Mouse (Mus musculus) liver, postnatal 0 days (tissue): Measurements from ENCODE around the gene Llph. TPM values are rescaled to one million over a fixed set of nuclear protein-coding genes. Genes with fewer than 3 reads are reported as not detected.
A peak's percentile ranks its signal among the peaks of the same experiment; 100 is the strongest.

Source experiments
- ATAC-seq: fragments of 200-750 bp; cut with Nextera tagmentation; 2 replicates; pipeline ENCODE4 v1.8.0; 2017; ENCODE audit warnings: mild to moderate bottlenecking, moderate library complexity
- DNase-seq: peaks from one replicate; pipeline ENCODE4 v3.0.0-alpha.2; 2016
- H3K27ac ChIP-seq: fragments of 300-500 bp; sonication (generic); 2 replicates; pipeline ENCODE4 v1.5.1; 2014; ENCODE audit warnings: antibody characterized with exemption, moderate library complexity, mild to moderate bottlenecking, low read depth
- H3K27me3 ChIP-seq: fragments of 300-500 bp; sonication (generic); 2 replicates; pipeline ENCODE4 v1.6.1; 2014; ENCODE audit warnings: low read length, control low read depth, mixed read lengths; ENCODE audit not compliant: insufficient read depth
- H3K36me3 ChIP-seq: fragments of 300-500 bp; sonication (generic); replicated peaks from 2 replicates; pipeline ENCODE4 v1.6.1; 2014; ENCODE audit warnings: mild to moderate bottlenecking, control low read depth, low read length, moderate library complexity, mixed read lengths; ENCODE audit not compliant: insufficient read depth
- H3K4me1 ChIP-seq: fragments of 300-500 bp; sonication (generic); 2 replicates; pipeline ENCODE4 v1.6.1; 2014; ENCODE audit warnings: antibody characterized with exemption, mild to moderate bottlenecking, control low read depth; ENCODE audit not compliant: insufficient read depth
- H3K4me2 ChIP-seq: fragments of 300-500 bp; sonication (generic); 2 replicates; pipeline ENCODE4 v1.6.1; 2014; ENCODE audit warnings: low read depth, mild to moderate bottlenecking, low read length, moderate library complexity, mixed read lengths
- H3K4me3 ChIP-seq: fragments of 300-500 bp; sonication (generic); 2 replicates; pipeline ENCODE4 v1.5.1; 2014; ENCODE audit warnings: low read depth, low read length
- H3K9ac ChIP-seq: fragments of 300-500 bp; sonication (generic); replicated peaks from 2 replicates; pipeline ENCODE4 v1.6.1; 2014; ENCODE audit warnings: mild to moderate bottlenecking, moderate library complexity
- H3K9me3 ChIP-seq: fragments of 300-500 bp; sonication (generic); 2 replicates; pipeline ENCODE4 v1.6.1; 2016; ENCODE audit warnings: mild to moderate bottlenecking, control low read depth, low read length, mixed read lengths
- CTCF ChIP-seq: sonication (generic); IDR thresholded peaks from 2 replicates; pipeline ENCODE4 v1.5.1; 2016; ENCODE audit warnings: antibody characterized with exemption, low read depth
- EP300 ChIP-seq: IDR thresholded peaks from 2 replicates; pipeline ENCODE4 v1.6.1; 2016; ENCODE audit warnings: antibody characterized with exemption, low read depth, mild to moderate bottlenecking
- WGBS: fragments of 180-500 bp; shearing (Covaris S2); extraction: QIAGEN DNeasy Blood & Tissue Kit; methylation state at CpG from one replicate; pipeline ENCODE4 v1.1.7; 2014; ENCODE audit not compliant: insufficient replicate concordance; 5-methylcytosine and 5-hydroxymethylcytosine counted together
- polyA plus RNA-seq: library from polyadenylated mRNA; unstranded; fragments of >200 nt; fragmentation: Nextera tagmentation; extraction: Ambion mirVana; gene quantifications from 2 replicates; pipeline ENCODE4 v1.2.1, GENCODE M21; 2015

The Llph gene
- polyA plus RNA-seq, 1 experiment from 2014 or later = 33.9 TPM

- Histone ChIP-seq H3K4me3 (no peak overlapping the region), H3K4me1 (peaks cover 10% of the 10 kb centered on the region), H3K27me3 (no peaks in the 10 kb centered on the region), H3K27ac (no peak overlapping the region), H3K9ac (no peak overlapping the region), H3K4me2 (no peak overlapping the region), H3K9me3 (no peaks in the 10 kb centered on the region), H3K36me3 (no peaks in the 10 kb centered on the region)
- TF ChIP-seq CTCF (no peak), EP300 (no peak)
- 56% methylated on average over 6 of the region's 6 CpGs for WGBS
- ATAC-seq (no peak), DNase-seq (no peak)
These were observed 35.7 kb upstream of the Llph start for GRCm38 (mm10) chr10:120191165-120191564.

DNA sequence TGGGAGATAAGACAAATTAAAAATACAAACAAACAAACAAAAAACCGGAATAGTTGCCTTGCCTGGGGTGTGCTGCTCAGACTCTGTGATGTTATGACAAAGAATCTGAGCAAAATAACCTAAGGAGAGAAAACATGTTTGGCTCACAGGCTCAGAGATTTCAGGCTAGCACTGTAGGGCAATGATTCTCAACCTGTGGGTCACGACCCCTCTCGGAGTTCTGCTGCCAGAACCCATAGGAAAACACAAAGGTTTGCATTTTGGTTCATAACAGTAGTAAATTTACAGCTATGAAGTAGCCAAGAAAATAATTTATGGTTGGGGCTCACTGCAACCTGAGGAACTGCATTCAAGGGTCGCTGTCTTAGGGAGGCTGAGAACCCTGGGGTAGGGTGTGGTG, 34.6 kb upstream of the Llph start:
- Histone ChIP-seq H3K27me3 (no peaks in the 10 kb centered on the region), H3K9ac (no peak overlapping the region), H3K9me3 (no peaks in the 10 kb centered on the region), H3K4me1 (peaks cover 10% of the 10 kb centered on the region), H3K4me2 (no peak overlapping the region), H3K4me3 (no peak overlapping the region), H3K27ac (no peak overlapping the region), H3K36me3 (no peaks in the 10 kb centered on the region)
- ATAC-seq (no peak), DNase-seq (no peak)
- TF ChIP-seq EP300 (no peak), CTCF (no peak)
- WGBS = 74% methylated on average over 4 of the region's 4 CpGs

DNA sequence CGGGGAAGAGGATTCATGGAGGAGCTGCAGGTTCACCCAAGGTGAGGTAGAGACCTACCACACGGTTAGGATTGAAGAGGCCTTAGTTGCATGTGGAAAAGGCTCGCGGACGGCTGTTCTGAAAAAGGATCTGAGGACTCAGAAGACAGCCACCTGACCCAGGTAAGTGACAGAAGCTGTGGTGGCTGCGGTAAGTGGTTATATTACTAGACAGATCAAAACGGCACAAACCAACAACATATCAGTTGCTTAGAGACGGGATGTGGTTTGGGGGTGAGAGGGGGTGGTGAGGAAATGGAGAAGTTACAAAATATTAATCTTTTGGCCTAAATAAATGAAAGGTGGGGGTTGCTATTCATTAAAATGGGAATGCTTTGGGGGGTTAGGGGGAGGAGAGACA, 33.6 kb upstream of the Llph start:
- no peak for ATAC-seq
- H3K4me1 ChIP-seq = peaks cover 10% of the 10 kb centered on the region
- no peak overlapping the region for H3K27ac ChIP-seq
- DNase-seq = no peak
- H3K27me3 ChIP-seq = no peaks in the 10 kb centered on the region
- H3K9me3 ChIP-seq = no peaks in the 10 kb centered on the region
- 46% methylated on average over 8 of the region's 8 CpGs for WGBS
- H3K9ac ChIP-seq = no peak overlapping the region
- TF ChIP-seq CTCF = no peak
- H3K4me3 ChIP-seq = no peak overlapping the region
- no peaks in the 10 kb centered on the region for H3K36me3 ChIP-seq
- H3K4me2 ChIP-seq = no peak overlapping the region

DNA sequence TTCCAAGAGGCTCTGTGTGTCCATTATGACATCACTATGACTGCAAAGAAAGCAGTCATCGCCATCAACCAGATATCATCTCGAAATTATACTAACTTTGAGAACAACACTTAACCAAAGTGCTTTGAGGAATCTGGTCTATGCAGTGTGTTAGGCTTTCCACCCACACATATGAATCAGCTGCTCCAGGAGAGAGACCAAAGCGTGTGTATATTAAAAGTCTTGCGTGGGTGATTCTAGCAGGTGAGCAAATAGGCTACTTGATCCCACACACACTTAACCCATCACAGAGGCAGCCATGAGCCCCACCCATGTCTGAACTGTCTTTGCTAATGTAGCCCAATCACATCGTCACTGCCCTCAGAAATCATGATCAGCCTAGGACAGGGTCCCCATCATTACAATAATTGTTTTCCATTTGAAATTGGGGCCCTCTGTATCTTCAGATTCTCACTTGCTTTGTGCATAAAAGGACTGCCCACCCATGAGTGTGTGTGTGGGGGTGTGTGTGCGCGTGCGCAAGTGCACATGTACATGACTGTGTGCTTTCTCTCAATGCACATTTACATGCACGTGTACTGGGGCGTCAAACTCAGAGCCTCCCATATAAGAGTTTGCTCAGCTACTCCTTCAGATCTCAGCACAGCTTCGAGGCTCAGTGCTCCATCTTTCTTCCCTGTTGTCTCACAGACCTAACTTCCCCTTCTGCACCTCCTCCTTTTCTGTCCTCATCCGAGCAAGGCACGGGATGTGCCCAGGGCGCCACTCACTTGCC, 29.6 kb upstream of the Llph start:
- Histone ChIP-seq H3K27me3 (peaks cover 3% of the 10 kb centered on the region; the same call in 1 of the 2 replicates), H3K9me3 (no peaks in the 10 kb centered on the region), H3K36me3 (no peaks in the 10 kb centered on the region), H3K27ac (no peak overlapping the region), H3K4me3 (no peak overlapping the region), H3K9ac (no peak overlapping the region), H3K4me2 (no peak overlapping the region), H3K4me1 (peaks cover 14% of the 10 kb centered on the region; the same call in 1 of the 2 replicates)
- no peak for TF ChIP-seq EP300
- no peak for TF ChIP-seq CTCF
- DNase-seq = no peak
- whole genome bisulfite sequencing = 62% methylated on average over 14 of the region's 14 CpGs
- no peak for ATAC-seq

DNA sequence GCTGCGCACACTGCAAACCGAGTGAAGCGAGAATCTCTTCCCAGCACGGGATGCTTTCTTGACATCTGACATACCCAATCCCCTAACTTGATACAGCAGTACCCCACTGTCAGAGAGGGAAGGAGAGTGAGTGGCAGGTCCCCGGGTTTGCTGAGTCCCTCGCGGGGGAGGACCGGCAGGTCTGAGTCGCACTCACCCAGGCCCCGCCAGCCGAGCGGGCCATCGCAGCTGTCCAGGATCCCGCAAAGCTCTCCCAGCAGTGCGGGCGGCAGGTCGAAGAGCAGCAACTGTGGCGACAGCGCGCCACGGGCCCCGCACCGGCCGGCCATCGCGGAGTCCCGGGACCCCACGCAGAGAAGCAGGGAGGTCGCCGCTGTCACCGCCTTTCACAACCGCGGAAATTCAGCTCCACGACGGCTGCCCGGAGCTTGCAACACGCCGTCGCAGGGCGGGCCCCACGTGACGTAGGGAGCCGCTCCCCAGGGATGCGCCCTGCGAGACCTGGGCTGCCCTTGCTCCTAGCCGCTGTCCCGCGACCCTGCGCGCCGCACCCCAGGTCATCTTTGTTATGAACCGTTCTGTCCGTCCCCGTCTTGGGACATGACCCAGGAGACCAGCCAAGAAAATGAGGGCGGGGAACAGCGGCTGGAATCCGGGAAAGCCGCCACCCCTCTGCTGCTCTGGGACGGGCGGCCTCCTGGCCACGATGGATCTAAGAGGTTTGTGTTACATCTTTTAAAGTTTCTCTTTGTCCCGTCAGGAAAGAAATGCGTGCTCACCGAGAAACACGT, 25.5 kb upstream of the Llph start, which contains the start of gene Tmbim4:
Gene Tmbim4, plus strand, starts transcription at position 460 of the 791 bp plus-strand sequence.
- H3K4me1 ChIP-seq = peaks cover 14% of the 10 kb centered on the region; the same call in 1 of the 2 replicates
- 2% methylated on average over 52 of the region's 65 CpGs for WGBS
- H3K4me2 ChIP-seq = peak within 1 kb of the TSS; percentile 97
- H3K27ac ChIP-seq = peak within 1 kb of the TSS; percentile 81
- H3K36me3 ChIP-seq = no peaks in the 10 kb centered on the region
- ATAC-seq (peak; percentile 86), DNase-seq (peak; percentile 85)
- H3K9ac ChIP-seq = peak within 1 kb of the TSS; percentile 65
- peaks cover 3% of the 10 kb centered on the region; the same call in 1 of the 2 replicates for H3K27me3 ChIP-seq
- no peaks in the 10 kb centered on the region for H3K9me3 ChIP-seq
- peak within 1 kb of the TSS; percentile 73 for H3K4me3 ChIP-seq
- no peak for TF ChIP-seq EP300
- TF ChIP-seq CTCF = no peak

GRCm38 (mm10) chr10:120201961-120202402, 24.9 kb upstream of the Llph start, which contains the start of gene Irak3:
TSS of gene Irak3 (minus strand) at chr10:120202130.
- peak within 1 kb of the TSS; percentile 73 for H3K4me3 ChIP-seq
- H3K4me1 ChIP-seq = peaks cover 14% of the 10 kb centered on the region; the same call in 1 of the 2 replicates
- H3K27me3 ChIP-seq = peaks cover 3% of the 10 kb centered on the region; the same call in 1 of the 2 replicates
- peak; percentile 97 for TF ChIP-seq CTCF
- TF ChIP-seq EP300 = no peak
- H3K4me2 ChIP-seq = peak within 1 kb of the TSS; percentile 97
- WGBS = under 1% methylated on average over 13 of the region's 13 CpGs
- H3K27ac ChIP-seq = peak within 1 kb of the TSS; percentile 81
- DNase-seq = peak; percentile 86
- peak within 1 kb of the TSS; percentile 65 for H3K9ac ChIP-seq
- no peaks in the 10 kb centered on the region for H3K9me3 ChIP-seq
- no peaks in the 10 kb centered on the region for H3K36me3 ChIP-seq
- peak; percentile 65 for ATAC-seq
